Comparison of ENCODE assay signal across 10 mouse cellular contexts in genomic region chr11:108941836-108942235, GRCm38 (mm10). TPM values are rescaled to one million over a fixed set of nuclear protein-coding genes. Genes with fewer than 3 reads are reported as not detected.
A peak's percentile ranks its signal among the peaks of the same experiment; 100 is the strongest.
DNase-seq lines count a peak whose midpoint lies in the region; ATAC-seq and TF ChIP-seq lines count a peak whose summit lies in the region.
"Had no signal": no experiment of that assay in that cellular context is flagged by ENCODE, and none has a peak within 500 bp of the region (broad histone marks: within the 10 kb centered on the region; RNA-seq: fewer than 3 reads in every experiment).

No protein-coding gene starts in this region.

- H3K36me3 ChIP-seq in E14TG2a.4 (ENCODE audit: insufficient read depth, low read length) = peaks cover 73% of the 10 kb centered on the region
- H3K36me3 ChIP-seq in forebrain, embryonic 15.5 days = peaks cover 54% of the 10 kb centered on the region
- peaks cover 85% of the 10 kb centered on the region for H3K36me3 ChIP-seq in limb, embryonic 15.5 days
- H3K36me3 ChIP-seq in intestine, postnatal 0 days (ENCODE audit: control insufficient read depth, insufficient read depth) = peaks cover 78% of the 10 kb centered on the region

- peak overlapping the region; percentile 70 for H3K4me3 ChIP-seq in E14TG2a.4 (replicated peaks; ENCODE audit: low read length)
- no peak overlapping the region for H3K4me3 ChIP-seq in forebrain, embryonic 15.5 days
- H3K4me3 ChIP-seq in limb, embryonic 15.5 days = no peak overlapping the region
- H3K4me3 ChIP-seq in intestine, postnatal 0 days (ENCODE audit: low read depth, low read length) = no peak overlapping the region
- H3K4me3 ChIP-seq: stomach, embryonic 15.5 days had no signal

- DNase-seq in cerebellum, adult 11-12 months = peak; percentile 58
- no peak for DNase-seq in cerebellum, adult 9-10 months
- DNase-seq in spleen, postnatal 14 days (ENCODE audit: low spot score in 2 of 2) = no peak
- DNase-seq in heart, adult 18-20 months = no peak

- TF ChIP-seq CTCF in E14TG2a.4 (conservative IDR thresholded peaks at IDR 0.05; ENCODE audit: low read length) = no peak
- no peak for TF ChIP-seq CTCF in intestine, postnatal 0 days (IDR thresholded peaks at IDR 0.05; ENCODE audit: low read depth)

- WGBS in forebrain, embryonic 15.5 days = 81% methylated on average over 18 of the region's 18 CpGs
- 87% methylated on average over 18 of the region's 18 CpGs for WGBS in limb, embryonic 15.5 days
- WGBS in intestine, postnatal 0 days = 89% methylated on average over 18 of the region's 18 CpGs

- ATAC-seq in forebrain, embryonic 15.5 days (replicated peaks) = peak; percentile 55; the same call in 1 of the 2 replicates
- no peak for ATAC-seq in limb, embryonic 15.5 days (ENCODE audit: insufficient number of reproducible peaks, low FRiP score, low TSS enrichment, low read depth)
- no peak for ATAC-seq in intestine, postnatal 0 days

- H3K27me3 ChIP-seq in E14TG2a.4 (ENCODE audit: insufficient read depth, low read length) = no peaks in the 10 kb centered on the region; the same call in 1 of the 2 replicates
- H3K27me3 ChIP-seq in forebrain, embryonic 15.5 days = no peaks in the 10 kb centered on the region
- no peaks in the 10 kb centered on the region for H3K27me3 ChIP-seq in limb, embryonic 15.5 days
- no peaks in the 10 kb centered on the region for H3K27me3 ChIP-seq in intestine, postnatal 0 days (replicated peaks; ENCODE audit: control insufficient read depth, insufficient read depth, low read length)
- H3K27me3 ChIP-seq: stomach, embryonic 15.5 days had no signal

- H3K9me3 ChIP-seq in E14TG2a.4 (ENCODE audit: low read length) = peaks cover 6% of the 10 kb centered on the region; the same call in 1 of the 2 replicates
- no peaks in the 10 kb centered on the region for H3K9me3 ChIP-seq in forebrain, embryonic 15.5 days
- H3K9me3 ChIP-seq in limb, embryonic 15.5 days = no peaks in the 10 kb centered on the region
- H3K9me3 ChIP-seq in intestine, postnatal 0 days (ENCODE audit: control insufficient read depth) = no peaks in the 10 kb centered on the region
- H3K9me3 ChIP-seq: stomach, embryonic 15.5 days had no signal

- peak overlapping the region; percentile 48 for H3K27ac ChIP-seq in forebrain, embryonic 15.5 days (replicated peaks)
- H3K27ac ChIP-seq in limb, embryonic 15.5 days = peak overlapping the region; percentile 43; the same call in 1 of the 2 replicates
- H3K27ac ChIP-seq in intestine, postnatal 0 days (ENCODE audit: low read depth, low read length) = no peak overlapping the region
- H3K27ac ChIP-seq: kidney, postnatal 0 days; stomach, embryonic 15.5 days had no signal

- H3K9ac ChIP-seq in forebrain, embryonic 15.5 days (replicated peaks) = no peak overlapping the region
- no peak overlapping the region for H3K9ac ChIP-seq in limb, embryonic 15.5 days
- no peak overlapping the region for H3K9ac ChIP-seq in intestine, postnatal 0 days (ENCODE audit: low read depth, low read length)
- H3K9ac ChIP-seq: stomach, embryonic 15.5 days had no signal

- no peak overlapping the region for H3K4me2 ChIP-seq in forebrain, embryonic 15.5 days (replicated peaks)
- H3K4me2 ChIP-seq in limb, embryonic 15.5 days = no peak overlapping the region
- no peak overlapping the region for H3K4me2 ChIP-seq in intestine, postnatal 0 days (replicated peaks; ENCODE audit: low read depth)
- H3K4me2 ChIP-seq: stomach, embryonic 15.5 days had no signal

- peaks cover 34% of the 10 kb centered on the region for H3K4me1 ChIP-seq in E14TG2a.4 (replicated peaks; ENCODE audit: low read depth, low read length)
- H3K4me1 ChIP-seq in forebrain, embryonic 15.5 days = peaks cover 27% of the 10 kb centered on the region
- peaks cover 53% of the 10 kb centered on the region for H3K4me1 ChIP-seq in limb, embryonic 15.5 days
- H3K4me1 ChIP-seq in intestine, postnatal 0 days (replicated peaks; ENCODE audit: control insufficient read depth, insufficient read depth, low read length) = no peaks in the 10 kb centered on the region

RNA-seq across cellular contexts. Expression of gene Axin2, which starts 21.7 kb away (rescaled TPM):
- polyA plus RNA-seq in forebrain, embryonic 15.5 days (2015; fragmentation: Nextera tagmentation; extraction: Ambion mirVana) = 6.6 and 6.7 TPM in 2 replicates
- polyA plus RNA-seq in limb, embryonic 15.5 days (2015; fragmentation: Nextera tagmentation; extraction: Ambion mirVana) = 15.8 and 20.3 TPM in 2 replicates
- 1 to 10 TPM; 3.5 to 4.7 TPM for total RNA-seq in heart, adult 18-20 months (2021)
- polyA plus RNA-seq in intestine, postnatal 0 days (2015; fragmentation: Nextera tagmentation; extraction: Ambion mirVana) = 3.1 and 3.8 TPM in 2 replicates
